Mouse (Mus musculus): ENCODE data around the gene Rims3.

The Rims3 gene

GRCm38 (mm10) chr4:120855360-120856060 lies 894 bp downstream of the Rims3 start:
- peak in 1 of 2 experiments; percentile 34 for DNase-seq

DNA sequence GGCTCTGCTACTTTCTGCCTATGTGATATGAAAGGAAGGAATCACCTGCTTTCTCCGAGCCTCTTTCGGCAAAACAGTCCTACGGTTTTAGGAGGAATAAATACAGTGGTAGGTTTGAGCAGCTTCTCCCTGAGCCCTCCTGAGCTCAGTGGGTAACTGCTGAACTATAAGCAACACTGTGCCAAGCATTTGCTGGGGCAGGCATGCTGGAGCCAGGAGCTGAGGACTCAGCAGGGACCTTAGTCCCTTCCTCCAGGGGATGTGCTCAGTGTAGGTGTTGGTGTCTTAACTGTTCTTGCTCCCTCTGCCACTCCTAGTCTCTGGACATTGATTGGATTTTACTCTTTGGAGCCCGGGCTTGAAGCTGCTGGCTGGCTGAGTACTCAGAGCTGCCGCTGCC lies 1.8 kb downstream of the Rims3 start:
- no peak for DNase-seq

- DNase-seq = no peak
Observed at GRCm38 (mm10) chr4:120859865-120860264, 5.2 kb downstream of the Rims3 start.

GRCm38 (mm10) chr4:120866211-120866610 lies 11.6 kb downstream of the Rims3 start:
- DNase-seq = no peak

DNA sequence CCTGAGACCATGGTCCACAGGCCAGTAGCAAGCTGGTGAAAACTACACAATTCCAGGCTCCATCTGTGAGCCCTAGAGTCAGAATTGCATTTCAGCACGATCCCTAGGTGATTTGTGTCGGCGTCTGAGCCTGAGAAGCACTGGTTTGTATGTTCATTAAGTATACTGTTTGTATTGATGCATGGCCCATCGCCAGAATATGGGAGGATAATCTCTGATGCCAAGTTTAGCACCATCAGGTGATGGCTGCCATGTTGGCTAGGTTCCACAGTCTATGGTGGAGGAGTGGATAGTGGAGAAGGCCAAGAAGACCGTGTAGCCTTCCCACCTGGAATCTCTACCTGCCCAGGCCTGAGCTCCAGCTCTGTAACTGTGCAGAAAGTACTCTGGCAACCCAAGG lies 13.6 kb downstream of the Rims3 start:
- DNase-seq = peak; percentile 73 to 76

DNA sequence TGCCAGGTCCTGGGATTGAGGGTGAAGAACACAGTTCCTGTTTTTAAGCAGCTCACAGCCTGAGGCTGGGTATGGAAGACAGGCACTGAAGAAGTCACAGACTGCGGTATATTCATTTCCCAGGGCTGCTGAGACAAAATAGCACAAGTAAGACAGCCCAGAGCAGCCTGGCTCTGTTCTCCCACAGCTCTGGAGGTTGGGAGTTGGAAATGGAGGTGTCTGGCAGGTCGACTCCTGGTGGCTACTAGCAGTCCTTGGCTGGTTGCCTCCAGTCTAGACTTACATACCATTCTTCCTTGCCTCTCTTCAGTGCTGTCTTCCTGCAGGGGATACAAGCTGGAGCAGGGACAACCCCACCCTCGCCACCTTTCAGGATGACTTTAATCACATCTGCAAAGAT lies 14.4 kb downstream of the Rims3 start:
- DNase-seq = peak in 1 of 2 experiments; percentile 30

GRCm38 (mm10) chr4:120870262-120870748 lies 15.7 kb downstream of the Rims3 start:
- DNase-seq = peak; percentile 48 to 64

- no peak for DNase-seq
Observed at GRCm38 (mm10) chr4:120875961-120876360, 21.3 kb downstream of the Rims3 start.

DNA sequence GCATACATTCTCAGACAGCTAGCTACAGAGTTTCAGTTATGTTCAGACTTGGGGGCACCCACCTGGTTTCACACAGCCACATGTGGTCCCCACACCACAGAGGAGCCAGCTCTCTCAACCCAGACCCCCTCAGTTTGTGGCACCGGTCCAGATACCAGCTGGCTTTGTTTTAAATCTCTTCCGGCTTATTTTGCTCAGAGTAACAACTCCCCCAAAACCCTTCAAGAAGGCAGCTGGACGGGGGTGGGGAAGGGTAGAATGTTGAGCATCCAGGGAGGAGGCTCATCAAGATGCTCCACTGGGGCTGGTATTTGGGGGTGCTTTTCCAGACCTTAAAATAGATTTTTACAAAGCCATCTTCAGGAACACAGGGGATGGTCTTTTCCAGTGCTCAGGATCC lies 24.1 kb downstream of the Rims3 start:
- DNase-seq = peak; percentile 51 to 60

DNA sequence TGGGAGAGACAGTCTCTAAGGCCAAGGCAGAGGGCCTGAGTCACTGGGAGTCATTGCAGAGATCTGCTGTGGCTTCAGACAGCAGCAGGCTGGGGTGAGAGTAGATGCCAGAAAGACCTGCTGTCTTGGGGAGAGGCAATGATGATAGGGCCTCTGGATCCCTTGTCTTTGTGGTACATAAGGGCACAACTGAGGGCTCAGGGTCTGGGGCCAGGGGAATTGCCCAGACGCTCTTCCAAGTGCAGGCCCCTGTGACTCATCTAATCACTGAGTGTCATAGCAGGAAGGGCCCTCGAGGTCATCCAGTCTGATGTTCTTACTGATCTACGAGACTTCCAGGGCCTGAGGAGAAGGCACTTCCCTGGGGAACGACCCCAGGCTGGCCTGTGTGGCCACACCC lies 24.8 kb downstream of the Rims3 start:
- DNase-seq = no peak

DNA sequence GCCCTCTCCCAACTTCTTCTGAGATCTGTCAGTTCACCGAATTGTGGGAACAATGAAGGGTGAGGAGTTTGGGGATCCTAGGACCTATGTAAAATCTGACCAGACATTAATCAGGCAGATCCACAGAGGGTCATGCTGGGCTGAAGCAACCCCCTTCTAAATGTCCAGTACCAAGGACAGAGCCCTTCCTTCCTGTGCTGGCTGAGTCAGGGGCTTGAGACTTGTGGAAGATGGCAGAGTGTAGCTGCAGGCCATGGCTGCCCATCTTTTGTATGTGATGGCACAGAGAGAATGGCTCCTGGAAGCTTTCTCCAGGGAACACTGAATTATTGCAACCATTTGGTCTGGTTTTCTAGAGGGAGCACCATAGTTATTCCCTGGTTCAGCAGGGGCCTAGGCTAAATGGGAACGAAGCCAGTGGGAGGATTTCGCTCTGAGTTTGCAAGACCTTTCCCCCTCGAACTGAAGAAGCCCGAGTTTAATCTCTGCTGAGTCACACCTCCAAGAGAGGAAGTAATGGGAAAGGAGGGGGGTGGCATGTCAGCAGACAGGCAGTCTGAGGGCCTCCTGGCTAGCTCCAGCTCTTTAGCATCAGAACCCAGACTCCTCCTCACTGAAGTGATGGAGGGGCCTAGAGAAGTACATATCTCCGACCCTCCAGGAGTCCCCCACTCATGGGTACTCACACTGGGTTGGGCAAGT lies 26.3 kb downstream of the Rims3 start:
- DNase-seq = no peak

- peak; percentile 42 to 54 for DNase-seq
Observed at GRCm38 (mm10) chr4:120882002-120882625, 27.5 kb downstream of the Rims3 start.

GRCm38 (mm10) chr4:120885208-120886120 lies 30.8 kb downstream of the Rims3 start:
- DNase-seq = peak; percentile 42 to 49

- no peak for DNase-seq
Observed at GRCm38 (mm10) chr4:120886131-120886530, 31.5 kb downstream of the Rims3 start.

DNA sequence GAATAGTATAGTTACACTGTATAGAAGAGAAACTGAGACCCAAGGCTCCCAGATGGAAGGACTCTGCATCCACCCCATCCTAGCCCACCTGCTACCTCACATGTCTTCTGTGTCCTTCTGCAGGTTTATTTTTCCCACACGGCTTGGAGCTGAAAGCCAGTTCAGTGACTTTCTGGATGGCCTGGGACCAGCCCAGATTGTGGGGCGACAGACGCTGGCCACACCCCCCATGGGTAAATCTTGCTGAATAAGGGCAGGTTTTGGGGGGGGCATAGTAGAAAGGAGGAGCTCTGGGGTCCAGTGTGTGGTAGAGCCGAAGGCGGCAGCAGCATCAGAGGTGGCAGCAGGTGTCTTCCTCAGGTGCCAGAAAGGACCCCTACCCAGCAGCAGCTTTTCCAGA lies 32.2 kb downstream of the Rims3 start:
- peak; percentile 43 to 45 for DNase-seq

DNA sequence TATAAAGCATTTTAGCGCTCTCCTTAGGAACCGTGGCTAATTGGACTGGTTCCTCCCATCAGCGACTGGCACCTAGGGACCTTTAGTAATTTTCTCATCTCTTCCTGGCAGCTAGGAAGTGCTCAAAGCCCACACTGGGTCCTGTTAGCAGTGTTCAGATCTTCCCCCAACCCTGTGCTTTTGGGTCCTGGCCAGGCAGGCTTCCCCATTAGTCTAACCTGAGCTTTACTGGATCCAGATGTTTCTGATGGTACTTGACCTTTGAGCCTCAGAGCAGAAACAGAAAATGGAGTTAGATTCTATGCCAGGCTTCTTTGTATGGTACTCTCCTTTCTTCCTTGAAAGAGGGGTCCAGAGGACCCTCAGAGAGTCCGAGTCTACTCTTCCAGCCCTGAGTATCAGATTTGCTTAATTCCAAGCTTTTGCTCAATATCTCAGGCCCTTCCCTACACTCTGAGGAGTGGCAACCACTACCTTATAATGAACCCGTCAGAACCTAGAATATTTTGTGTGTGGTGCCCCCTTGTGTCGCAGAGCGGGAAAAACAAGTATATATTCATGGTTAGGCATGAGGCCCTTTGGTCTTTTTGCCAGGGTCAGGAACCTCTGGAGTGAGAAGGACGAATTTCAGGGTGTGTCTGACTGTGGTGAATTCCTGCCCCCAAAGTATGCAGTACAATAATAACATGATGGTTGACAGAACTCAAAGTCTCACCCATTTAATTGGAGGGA lies 32.9 kb downstream of the Rims3 start:
- DNase-seq = peak; percentile 77 to 79

GRCm38 (mm10) chr4:120888884-120889283 lies 34.3 kb downstream of the Rims3 start:
- no peak for DNase-seq

GRCm38 (mm10) chr4:120890754-120891440 lies 36.3 kb downstream of the Rims3 start:
- peak; percentile 87 to 93 for DNase-seq

- DNase-seq = no peak
Observed at GRCm38 (mm10) chr4:120891960-120892359, 37.3 kb downstream of the Rims3 start.

- DNase-seq = peak; percentile 41 to 59
Observed at GRCm38 (mm10) chr4:120892516-120892915, 37.9 kb downstream of the Rims3 start.
